Comparison of ENCODE assay signal across 15 mouse cellular contexts in the genomic region with DNA sequence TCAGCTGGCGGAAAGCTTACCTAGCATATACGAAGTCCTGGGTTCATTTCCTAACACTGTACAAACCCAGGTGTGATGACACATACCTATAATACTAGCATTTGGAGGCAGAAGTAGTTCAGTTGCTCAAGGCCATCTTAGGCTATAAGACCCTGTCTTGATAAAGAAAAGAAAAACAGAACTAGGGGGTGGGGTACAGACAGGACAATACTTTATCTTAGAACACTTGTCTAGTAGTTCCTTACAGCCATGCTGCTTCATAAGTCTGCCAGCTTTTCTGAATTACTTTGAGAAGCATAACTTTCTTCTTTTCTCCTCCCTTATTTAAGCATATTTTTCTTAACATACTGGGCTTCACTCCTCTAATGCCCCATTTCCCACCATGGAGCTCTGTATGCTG. TPM values are rescaled to one million over a fixed set of nuclear protein-coding genes. Genes with fewer than 3 reads are reported as not detected.
"Had no signal": no experiment of that assay in that cellular context is flagged by ENCODE, and none has a peak within 500 bp of the region (broad histone marks: within the 10 kb centered on the region; RNA-seq: fewer than 3 reads in every experiment).

No protein-coding gene starts in this region.

- H3K9ac ChIP-seq: limb, embryonic 15.5 days; lung, embryonic 14.5 days; midbrain, embryonic 12.5 days; stomach, embryonic 15.5 days had no signal

- DNase-seq: kidney, adult 11 months; kidney, adult 9 months; kidney, postnatal 14 days; layer of hippocampus, adult 9-11 months; layer of hippocampus, postnatal 36 days; lung, embryonic 14.5 days; lung, postnatal 14 days; right cerebral cortex, postnatal 14 days; thymus, adult 2 months; thymus, postnatal 25 days had no signal

- ATAC-seq: midbrain, embryonic 16.5 days had no signal

- H3K4me1 ChIP-seq: midbrain, embryonic 12.5 days had no signal

- H3K27ac ChIP-seq: limb, embryonic 15.5 days; macrophage; midbrain, embryonic 12.5 days; stomach, embryonic 15.5 days had no signal

- H3K4me2 ChIP-seq: limb, embryonic 15.5 days; lung, embryonic 14.5 days; midbrain, embryonic 12.5 days; stomach, embryonic 15.5 days had no signal

- H3K27me3 ChIP-seq: limb, embryonic 15.5 days; midbrain, embryonic 12.5 days; stomach, embryonic 15.5 days had no signal

- H3K4me3 ChIP-seq: limb, embryonic 15.5 days; midbrain, embryonic 12.5 days; stomach, embryonic 15.5 days had no signal

- H3K36me3 ChIP-seq: stomach, embryonic 15.5 days had no signal

- H3K9me3 ChIP-seq: limb, embryonic 15.5 days; midbrain, embryonic 12.5 days; stomach, embryonic 15.5 days had no signal

RNA-seq across cellular contexts. Expression of a gene that starts 24.3 kb away (rescaled TPM):
- polyA plus RNA-seq: macrophage had no signal
